Comparison of ENCODE assay signal across 22 mouse cellular contexts in the genomic region with DNA sequence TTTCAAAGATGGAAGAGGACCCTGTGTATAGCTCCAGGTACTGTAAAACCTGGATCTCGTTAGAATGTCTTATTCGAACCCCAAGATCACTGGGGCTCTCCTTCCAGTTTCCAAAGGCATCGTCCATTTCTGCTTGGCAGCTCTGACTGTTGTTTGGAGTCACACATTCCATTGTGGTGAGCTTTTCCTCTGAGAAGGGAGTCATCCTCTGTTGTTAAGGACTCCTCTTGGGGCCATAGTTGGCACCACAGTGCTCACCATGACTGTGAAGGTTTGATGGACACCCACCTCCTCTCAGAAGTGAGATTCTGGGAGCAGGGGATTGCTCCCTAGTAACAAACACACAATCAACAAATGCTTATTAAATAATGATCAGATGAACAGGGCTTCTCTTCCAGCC.
DNase-seq lines count a peak whose midpoint lies in the region.
"Had no signal": no experiment of that assay in that cellular context is flagged by ENCODE, and none has a peak within 500 bp of the region (broad histone marks: within the 10 kb centered on the region; RNA-seq: fewer than 3 reads in every experiment).

No protein-coding gene starts in this region.

- H3K27me3 ChIP-seq in limb, embryonic 10.5 days (ENCODE audit: low read depth, poor library complexity, severe bottlenecking), result no peaks in the 10 kb centered on the region
- H3K27me3 ChIP-seq: forebrain, embryonic 13.5 days; hindbrain, embryonic 13.5 days had no signal

- no peaks in the 10 kb centered on the region for H3K9me3 ChIP-seq in limb, embryonic 10.5 days (replicated peaks)
- H3K9me3 ChIP-seq: forebrain, embryonic 10.5 days; forebrain, embryonic 13.5 days; heart, embryonic 10.5 days; hindbrain, embryonic 10.5 days; hindbrain, embryonic 13.5 days had no signal

- 87% methylated on average over 3 of the region's 3 CpGs for WGBS in limb, embryonic 10.5 days

- peaks cover 9% of the 10 kb centered on the region for H3K4me1 ChIP-seq in limb, embryonic 10.5 days
- H3K4me1 ChIP-seq: forebrain, embryonic 13.5 days; hindbrain, embryonic 10.5 days; hindbrain, embryonic 13.5 days had no signal

- intact Hi-C loops in gastrocnemius, postnatal 14 days (cut with DNase I; ENCODE audit: low total_unique reads), result no loop called here

- no peak overlapping the region for H3K4me3 ChIP-seq in limb, embryonic 10.5 days
- H3K4me3 ChIP-seq: forebrain, embryonic 10.5 days; forebrain, embryonic 13.5 days; heart, adult 2 months; heart, embryonic 10.5 days; hindbrain, embryonic 10.5 days; hindbrain, embryonic 13.5 days had no signal

- no peaks in the 10 kb centered on the region for H3K36me3 ChIP-seq in limb, embryonic 10.5 days
- H3K36me3 ChIP-seq: forebrain, embryonic 10.5 days; G1E; heart, embryonic 10.5 days; hindbrain, embryonic 10.5 days; hindbrain, embryonic 13.5 days had no signal

- peak; percentile 2 for DNase-seq in gastrocnemius, adult 18-20 months (ENCODE audit: low spot score)
- DNase-seq in gastrocnemius, postnatal 14 days, result no peak
- peak; percentile 47 for DNase-seq in lung, postnatal 10 days
- DNase-seq in lung, postnatal 14 days, result no peak
- DNase-seq in limb, embryonic 10.5 days (ENCODE audit: low spot score), result peak; percentile 14
- DNase-seq in frontal cortex, postnatal 25 days (ENCODE audit: low spot score in 2 of 2), result no peak
- no peak for DNase-seq in spleen, adult 12 weeks (ENCODE audit: low spot score)
- DNase-seq: adrenal gland, postnatal 10 days; adrenal gland, postnatal 36 days; B cell, adult 2 months; cerebellum, adult 18-20 months; cerebellum, adult 9-10 months; cerebellum, postnatal 14 days; gastrocnemius, postnatal 36 days; heart, adult 2 months; heart, postnatal 36 days had no signal

- H3K27ac ChIP-seq in limb, embryonic 10.5 days, result no peak overlapping the region
- H3K27ac ChIP-seq: forebrain, embryonic 10.5 days; forebrain, embryonic 13.5 days; heart, adult 2 months; heart, embryonic 10.5 days; hindbrain, embryonic 10.5 days; hindbrain, embryonic 13.5 days had no signal

Comparison
In these comparisons a context has a peak if more than half of its experiments do, and no peak if none do; other contexts are left out.
1. DNase-seq: peak in gastrocnemius, adult 18-20 months (single experiment), lung, postnatal 10 days (single experiment) and limb, embryonic 10.5 days (single experiment); none in gastrocnemius, postnatal 14 days (single experiment), lung, postnatal 14 days (single experiment), frontal cortex, postnatal 25 days (0 of 2) and spleen, adult 12 weeks (single experiment).